Mouse (Mus musculus): ENCODE data around the gene Gys2. TPM values are rescaled to one million over a fixed set of nuclear protein-coding genes. Genes with fewer than 3 reads are reported as not detected.

Gene Gys2
- total RNA-seq, 2 experiments from 2014 or later, result not detected

- ATAC-seq (replicated peaks; ENCODE audit: low FRiP score, low TSS enrichment, poor library complexity, severe bottlenecking), result no peak
Observed at GRCm38 (mm10) chr6:142462194-142462593, 10.7 kb downstream of the Gys2 start.

GRCm38 (mm10) chr6:142459017-142459678 lies 13.8 kb downstream of the Gys2 start:
- ATAC-seq (replicated peaks; ENCODE audit: low FRiP score, low TSS enrichment, poor library complexity, severe bottlenecking), result no peak

GRCm38 (mm10) chr6:142458010-142458409 lies 14.9 kb downstream of the Gys2 start:
- no peak for ATAC-seq (replicated peaks; ENCODE audit: low FRiP score, low TSS enrichment, poor library complexity, severe bottlenecking)

GRCm38 (mm10) chr6:142455314-142455996 lies 17.5 kb downstream of the Gys2 start:
- peak; percentile 55; the same call in 1 of the 2 replicates for ATAC-seq (replicated peaks; ENCODE audit: low FRiP score, low TSS enrichment, poor library complexity, severe bottlenecking)

- no peak for ATAC-seq (replicated peaks; ENCODE audit: low FRiP score, low TSS enrichment, poor library complexity, severe bottlenecking)
Observed at GRCm38 (mm10) chr6:142453311-142453710, 19.6 kb downstream of the Gys2 start.

GRCm38 (mm10) chr6:142451381-142451780 lies 21.5 kb downstream of the Gys2 start:
- no peak for ATAC-seq (replicated peaks; ENCODE audit: low FRiP score, low TSS enrichment, poor library complexity, severe bottlenecking)

GRCm38 (mm10) chr6:142429072-142429471 lies 43.8 kb downstream of the Gys2 start:
- no peak for ATAC-seq (replicated peaks; ENCODE audit: low FRiP score, low TSS enrichment, poor library complexity, severe bottlenecking)

GRCm38 (mm10) chr6:142424976-142425375 lies 47.9 kb downstream of the Gys2 start:
- no peak for ATAC-seq (replicated peaks; ENCODE audit: low FRiP score, low TSS enrichment, poor library complexity, severe bottlenecking)

- no peak for ATAC-seq (replicated peaks; ENCODE audit: low FRiP score, low TSS enrichment, poor library complexity, severe bottlenecking)
Observed at GRCm38 (mm10) chr6:142414597-142414996, 58.3 kb downstream of the Gys2 start.

GRCm38 (mm10) chr6:142413845-142414244 lies 59.1 kb downstream of the Gys2 start:
- no peak for ATAC-seq (replicated peaks; ENCODE audit: low FRiP score, low TSS enrichment, poor library complexity, severe bottlenecking)

GRCm38 (mm10) chr6:142412906-142413491 lies 59.9 kb downstream of the Gys2 start, which contains the start of gene Spx:
TSS of gene Spx (plus strand) at chr6:142413441.
- no peak for ATAC-seq (replicated peaks; ENCODE audit: low FRiP score, low TSS enrichment, poor library complexity, severe bottlenecking)

GRCm38 (mm10) chr6:142411140-142411539 lies 61.8 kb downstream of the Gys2 start:
- ATAC-seq (replicated peaks; ENCODE audit: low FRiP score, low TSS enrichment, poor library complexity, severe bottlenecking), result no peak

- no peak for ATAC-seq (replicated peaks; ENCODE audit: low FRiP score, low TSS enrichment, poor library complexity, severe bottlenecking)
Observed at GRCm38 (mm10) chr6:142395756-142396155, 77.2 kb downstream of the Gys2 start.

- peak; percentile 66 for ATAC-seq (replicated peaks; ENCODE audit: low FRiP score, low TSS enrichment, poor library complexity, severe bottlenecking)
Observed at GRCm38 (mm10) chr6:142394669-142395068, 78.2 kb downstream of the Gys2 start.

GRCm38 (mm10) chr6:142392312-142392711 lies 80.6 kb downstream of the Gys2 start:
- ATAC-seq (replicated peaks; ENCODE audit: low FRiP score, low TSS enrichment, poor library complexity, severe bottlenecking), result peak; percentile 61

GRCm38 (mm10) chr6:142389101-142389500 lies 83.8 kb downstream of the Gys2 start:
- no peak for ATAC-seq (replicated peaks; ENCODE audit: low FRiP score, low TSS enrichment, poor library complexity, severe bottlenecking)

- ATAC-seq (replicated peaks; ENCODE audit: low FRiP score, low TSS enrichment, poor library complexity, severe bottlenecking), result no peak
Observed at GRCm38 (mm10) chr6:142387755-142388271, 85.1 kb downstream of the Gys2 start.

GRCm38 (mm10) chr6:142387011-142387754 lies 85.7 kb downstream of the Gys2 start, which contains the start of the genes Recql and Golt1b:
TSS of gene Recql (minus strand) at chr6:142387087.
TSS of gene Golt1b (plus strand) at chr6:142387221.
- ATAC-seq (replicated peaks; ENCODE audit: low FRiP score, low TSS enrichment, poor library complexity, severe bottlenecking), result peak; percentile 89

GRCm38 (mm10) chr6:142386285-142387010 lies 86.5 kb downstream of the Gys2 start:
- ATAC-seq (replicated peaks; ENCODE audit: low FRiP score, low TSS enrichment, poor library complexity, severe bottlenecking), result peak; percentile 73
